Mouse (Mus musculus) heart, postnatal 36 days (tissue): ENCODE results near the gene Ermp1. TPM values are rescaled to one million over a fixed set of nuclear protein-coding genes. Genes with fewer than 3 reads are reported as not detected.
"Not testable (repeated sequence)": the region's sequence is repeated elsewhere in the genome, so short reads cannot be mapped to it uniquely, and the experiment has no call there.

Source experiments
- DNase-seq, 2 experiments: peaks; one replicate each; pipeline ENCODE4 v3.0.0; 2021 to 2022
- intact Hi-C: fragments of 180-260 bp; cut with DNase I; formaldehyde crosslinking; loops from one replicate; pipeline ENCODE4 v1.15.1; 2025
- total RNA-seq, 2 experiments: library from RNA; stranded (reverse); gene quantifications; 2 replicates each; pipeline ENCODE4 v1.2.3; 2021

The Ermp1 gene
- total RNA-seq, 2 experiments from 2014 or later, result 8.2 to 8.6 TPM

DNA sequence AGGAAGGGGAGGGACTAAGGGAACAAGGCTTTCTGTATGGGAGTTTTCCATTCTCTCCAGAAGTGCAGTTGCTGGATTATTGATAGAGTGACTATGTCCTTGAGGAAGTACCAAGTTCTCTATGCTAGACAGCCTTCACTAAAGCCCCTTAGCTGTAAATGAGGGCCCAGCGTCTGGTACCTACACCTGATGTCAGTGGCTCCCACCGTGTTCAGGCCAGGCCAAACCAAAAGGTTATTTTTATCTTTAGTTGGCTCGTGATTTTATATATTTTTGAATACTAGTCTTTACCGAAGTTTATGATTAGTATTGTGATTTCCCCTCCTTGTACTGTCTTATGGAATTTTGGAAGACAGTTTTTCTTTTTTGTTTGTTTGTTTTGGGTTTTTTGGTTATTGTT lies 40.7 kb downstream of the Ermp1 start:
- intact Hi-C loops, result no loop called here

DNA sequence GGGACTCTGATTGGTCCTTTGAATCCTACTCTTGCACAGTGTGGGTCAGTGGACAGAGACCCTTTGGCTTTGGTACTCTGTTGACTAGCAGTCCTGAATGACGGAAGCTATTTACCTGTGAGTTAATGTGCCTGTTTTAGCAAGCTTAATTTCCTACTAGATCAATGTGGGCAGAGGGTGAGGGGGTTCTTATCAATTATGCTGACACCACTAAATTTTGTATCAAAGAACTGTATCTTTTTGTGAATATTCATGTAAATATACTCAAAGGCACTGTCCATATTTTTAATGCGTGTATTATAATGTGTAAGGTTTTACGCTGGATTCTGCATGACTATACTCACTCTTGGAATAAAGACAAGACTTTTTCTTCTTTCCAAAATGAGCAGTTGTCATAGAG lies 43.6 kb downstream of the Ermp1 start:
- no peak for DNase-seq
- intact Hi-C loops, result no loop called here

More for the DNA sequence above, 40.7 kb downstream of the Ermp1 start:
- DNase-seq, result no peak

GRCm38 (mm10) chr19:29603548-29604353 lies 44.5 kb downstream of the Ermp1 start:
- no peak for DNase-seq

GRCm38 (mm10) chr19:29598981-29599380 lies 49.2 kb downstream of the Ermp1 start:
- intact Hi-C loops, result no loop called here
- DNase-seq, result no peak

More at GRCm38 (mm10) chr19:29603548-29604353, 44.5 kb downstream of the Ermp1 start:
- intact Hi-C loops, result no loop called here

DNA sequence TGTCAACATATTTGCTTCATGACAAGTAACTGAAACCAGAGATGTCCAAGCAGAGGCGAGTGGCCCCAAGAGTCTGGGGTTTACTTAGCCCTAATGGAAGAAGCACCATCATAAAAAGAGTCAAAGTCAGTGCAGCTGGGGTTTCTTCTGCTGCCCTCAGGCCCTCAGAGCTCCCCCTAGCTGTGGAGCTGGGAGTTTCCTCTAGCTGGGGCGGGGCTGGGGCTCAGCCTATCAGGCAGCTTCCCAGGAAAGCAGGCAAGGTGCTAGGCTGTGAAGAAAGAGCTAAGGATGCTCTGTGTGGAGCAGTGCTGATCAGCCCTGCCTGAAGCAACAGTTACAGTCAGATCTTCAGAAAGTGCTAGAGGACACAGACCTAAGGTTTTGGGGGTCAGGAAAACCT lies 51.2 kb downstream of the Ermp1 start:
- intact Hi-C loops, result no loop called here
- DNase-seq, result no peak

GRCm38 (mm10) chr19:29596276-29596675 lies 51.9 kb downstream of the Ermp1 start:
- intact Hi-C loops, result no loop called here
- no peak for DNase-seq

GRCm38 (mm10) chr19:29593783-29594182 lies 54.4 kb downstream of the Ermp1 start:
- intact Hi-C loops, result not testable (repeated sequence)

GRCm38 (mm10) chr19:29583734-29584133 lies 64.5 kb downstream of the Ermp1 start:
- DNase-seq, result no peak
- intact Hi-C loops, result no loop called here

More at GRCm38 (mm10) chr19:29593783-29594182, 54.4 kb downstream of the Ermp1 start:
- DNase-seq, result not testable (repeated sequence)

GRCm38 (mm10) chr19:29582439-29582838 lies 65.8 kb downstream of the Ermp1 start:
- intact Hi-C loops, result no loop called here

DNA sequence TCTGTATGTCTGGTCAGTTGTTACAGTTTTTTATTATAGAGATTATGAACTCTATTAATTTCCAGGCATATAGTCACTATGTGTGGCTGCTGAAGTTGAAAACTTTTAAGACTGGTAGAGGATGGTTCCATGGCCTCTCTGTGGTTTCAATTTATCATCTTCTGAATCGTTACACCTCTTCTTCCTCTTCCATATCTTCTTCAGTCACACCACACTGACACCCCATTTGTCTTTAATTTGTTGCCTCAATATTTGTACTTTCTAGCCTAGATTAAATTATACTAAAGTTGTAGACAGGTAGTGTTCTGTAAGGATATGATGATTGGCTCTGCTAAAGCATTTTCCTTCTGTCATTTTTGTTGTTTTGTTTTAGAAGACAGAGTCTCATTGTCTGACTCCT lies 81.7 kb downstream of the Ermp1 start:
- DNase-seq, result no peak
- intact Hi-C loops, result loop anchor here (10.0 kb wide), 1 partner anchor 122 kb away; no protein-coding TSS in a partner anchor

More at GRCm38 (mm10) chr19:29582439-29582838, 65.8 kb downstream of the Ermp1 start:
- no peak for DNase-seq

DNA sequence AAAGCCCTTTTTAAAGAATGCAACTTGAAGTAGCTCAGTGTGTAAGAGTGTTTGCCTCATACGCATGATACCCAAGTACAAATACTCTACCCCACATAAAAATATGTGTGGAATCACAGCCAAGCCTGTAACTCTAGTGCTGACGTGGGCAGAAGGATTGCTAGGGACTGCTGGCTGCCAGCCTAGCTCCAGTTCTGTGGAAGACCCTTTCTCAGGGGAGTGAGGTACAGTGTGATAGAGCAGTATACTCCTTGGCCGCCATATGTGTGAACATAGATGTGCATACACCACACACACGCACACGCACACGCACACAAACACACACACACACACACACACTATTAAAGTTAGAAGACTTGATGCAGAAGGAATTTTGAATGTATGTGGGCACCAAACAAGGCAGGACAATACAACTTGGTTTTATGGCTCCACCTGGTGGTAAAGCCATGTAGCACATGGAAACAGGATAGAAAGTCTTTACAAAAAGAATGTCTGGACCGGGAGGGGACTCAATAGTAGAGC lies 84.9 kb downstream of the Ermp1 start:
- peak; percentile 53 to 68 for DNase-seq
- intact Hi-C loops, result loop anchor here (2.0 to 10.0 kb wide), 3 partner anchors 41 to 119 kb away; partner anchors contain the start of gene Ric1

- no peak for DNase-seq
- intact Hi-C loops, result loop anchor here (2.0 to 10.0 kb wide), 3 partner anchors 40 to 118 kb away; partner anchors contain the start of gene Ric1
Observed at GRCm38 (mm10) chr19:29562603-29563002, 85.6 kb downstream of the Ermp1 start.

- intact Hi-C loops, result loop anchor here (2.0 to 10.0 kb wide), 3 partner anchors 39 to 117 kb away; partner anchors contain the start of gene Ric1
- DNase-seq, result no peak
Observed at GRCm38 (mm10) chr19:29562166-29562565, 86.0 kb downstream of the Ermp1 start.

Other genes starting within 250 kb of the Ermp1 start
- gene Pdcd1lg2, start 237.5 kb downstream of the Ermp1 start, total RNA-seq, result not detected
- 10 to 100 TPM; 23.6 to 25.0 TPM for gene Ric1, start 126.1 kb downstream of the Ermp1 start, total RNA-seq
- gene Mlana, start 49.4 kb upstream of the Ermp1 start, total RNA-seq, result 1 to 10 TPM in 1 of 2 experiments, not detected in 1; 1.2 TPM
- gene 9930021J03Rik, start 157.6 kb upstream of the Ermp1 start, total RNA-seq, result 10 to 100 TPM; 11.1 to 13.0 TPM
- 10 to 100 TPM; 11.6 to 13.8 TPM for gene Ranbp6, start 164.6 kb upstream of the Ermp1 start, total RNA-seq